Mouse (Mus musculus): Measurements from ENCODE around the gene Foxa2. TPM values are rescaled to one million over a fixed set of nuclear protein-coding genes. Genes with fewer than 3 reads are reported as not detected.

Foxa2 gene
- polyA plus RNA-seq, 1 experiment: not detected

DNA sequence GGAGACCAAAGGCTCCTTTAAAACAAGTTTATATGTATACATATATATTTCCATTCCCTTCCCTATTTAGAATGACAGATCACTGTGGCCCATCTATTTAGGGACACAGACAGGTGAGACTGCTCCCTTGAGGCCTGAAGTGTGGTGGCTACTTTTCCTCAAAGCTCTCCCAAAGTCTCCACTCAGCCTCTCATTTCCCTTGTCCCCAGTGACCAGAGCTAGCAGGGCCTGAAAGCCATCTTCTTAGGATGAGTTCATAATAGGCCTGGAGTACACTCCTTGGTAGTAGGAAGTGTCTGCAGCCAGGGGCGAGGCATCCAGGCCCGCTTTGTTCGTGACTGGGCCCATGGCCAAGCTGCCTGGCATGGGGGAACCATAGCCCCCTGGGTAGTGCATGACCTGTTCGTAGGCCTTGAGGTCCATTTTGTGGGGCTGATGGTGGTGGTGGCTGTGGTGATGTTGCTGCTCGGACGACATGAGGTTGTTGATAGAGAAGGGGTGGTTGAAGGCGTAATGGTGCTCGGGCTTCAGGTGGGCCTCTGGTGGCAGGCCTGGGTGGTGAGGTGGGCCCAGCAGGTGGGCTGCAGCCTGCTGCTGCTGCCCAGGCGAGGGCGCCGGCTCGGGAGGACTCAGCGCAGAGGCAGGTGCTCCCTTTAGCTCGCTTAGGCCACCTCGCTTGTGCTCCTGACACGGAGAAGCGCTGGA, 3.3 kb downstream of the Foxa2 start:
- no peak for TF ChIP-seq GATA1 (IDR thresholded peaks at IDR 0.05; ENCODE audit: low read length)

DNA sequence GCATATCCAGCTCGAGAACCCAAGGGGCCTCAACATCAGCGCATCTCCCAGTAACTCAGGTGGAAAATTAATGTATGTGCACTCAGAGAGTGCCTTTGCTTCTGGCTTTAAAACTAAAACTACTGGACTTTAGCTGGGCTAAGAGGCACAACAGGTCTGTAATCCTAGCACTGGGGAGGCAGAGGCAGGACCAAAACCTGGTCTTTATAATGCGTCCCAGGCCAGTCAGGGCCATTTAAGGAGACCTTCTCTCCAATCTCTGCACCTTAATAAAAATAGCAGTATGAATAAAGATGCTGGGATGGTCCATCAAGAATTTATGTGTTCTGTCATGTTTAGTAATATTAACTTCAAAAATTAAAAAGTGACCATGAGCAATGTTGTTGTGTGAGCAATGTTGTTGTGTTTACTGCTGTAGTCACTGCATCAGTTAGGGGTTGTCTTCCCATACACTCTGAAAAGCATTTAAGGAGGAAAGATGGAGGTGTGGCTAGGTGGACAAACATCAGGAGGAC, 4.6 kb downstream of the Foxa2 start:
- no peak for TF ChIP-seq GATA1 (IDR thresholded peaks at IDR 0.05; ENCODE audit: low read length)

DNA sequence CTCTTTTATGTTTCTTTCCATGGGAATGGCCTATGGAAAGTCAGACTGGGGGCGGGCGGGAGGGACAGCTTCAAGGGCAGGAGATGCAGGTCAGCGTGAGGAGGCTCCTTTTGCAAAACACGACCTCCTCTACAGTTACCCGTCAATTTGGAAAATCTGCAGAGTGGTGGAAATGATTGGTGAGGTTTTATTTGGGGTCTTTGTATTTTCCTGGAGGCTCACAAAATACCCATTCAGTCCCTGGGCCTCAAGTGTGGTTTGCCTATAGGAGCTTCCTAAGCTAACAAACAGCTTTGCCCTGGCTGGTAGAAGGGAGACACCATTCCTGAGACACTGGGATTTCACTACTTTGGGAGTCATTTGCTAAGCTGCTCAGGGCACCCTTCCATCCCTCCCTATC, 5.4 kb downstream of the Foxa2 start:
- TF ChIP-seq GATA1 (IDR thresholded peaks at IDR 0.05; ENCODE audit: low read length): no peak

DNA sequence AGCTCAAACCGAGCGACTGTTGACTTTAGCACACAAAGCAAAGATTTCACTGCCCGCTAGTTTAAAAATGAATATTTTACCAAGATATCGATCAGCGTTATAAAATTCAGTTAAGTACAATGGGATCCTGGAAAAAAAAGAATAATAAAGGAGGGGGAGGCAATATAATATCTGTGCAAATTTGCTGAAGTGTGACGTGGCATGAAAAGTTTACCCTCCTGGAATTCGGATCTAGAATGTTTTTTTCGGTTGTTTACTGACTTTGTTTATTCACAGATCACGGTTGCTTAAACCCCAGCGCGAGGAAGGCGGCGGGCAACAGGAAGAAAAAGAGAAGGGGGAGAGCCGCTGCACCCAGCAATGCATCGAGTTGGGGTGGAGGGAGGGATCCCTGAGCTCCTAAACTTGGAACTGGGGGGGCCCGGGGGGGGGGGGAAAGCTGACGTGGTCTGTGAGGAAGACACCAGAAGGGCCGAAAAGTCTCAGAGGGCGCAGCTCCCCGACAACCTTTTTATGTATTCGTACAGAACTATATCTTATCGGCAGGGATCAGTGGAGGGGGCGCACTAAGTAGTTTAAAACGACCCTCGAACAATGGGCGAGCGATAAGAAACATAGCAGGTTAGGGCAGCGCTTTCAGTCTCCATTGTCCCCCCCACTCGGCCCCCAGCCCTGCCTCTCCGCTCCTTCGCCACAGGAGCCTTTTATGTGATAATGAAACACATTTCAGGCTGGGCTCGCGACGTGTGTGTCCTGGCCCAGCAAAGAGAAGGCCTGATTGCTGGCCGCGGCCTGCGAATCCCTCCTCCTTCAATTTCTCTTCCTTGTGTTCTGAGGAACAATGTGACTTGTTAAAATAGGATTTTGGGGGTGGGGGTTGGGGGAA, 6.3 kb downstream of the Foxa2 start:
- no peak for TF ChIP-seq GATA1 (IDR thresholded peaks at IDR 0.05; ENCODE audit: low read length)

DNA sequence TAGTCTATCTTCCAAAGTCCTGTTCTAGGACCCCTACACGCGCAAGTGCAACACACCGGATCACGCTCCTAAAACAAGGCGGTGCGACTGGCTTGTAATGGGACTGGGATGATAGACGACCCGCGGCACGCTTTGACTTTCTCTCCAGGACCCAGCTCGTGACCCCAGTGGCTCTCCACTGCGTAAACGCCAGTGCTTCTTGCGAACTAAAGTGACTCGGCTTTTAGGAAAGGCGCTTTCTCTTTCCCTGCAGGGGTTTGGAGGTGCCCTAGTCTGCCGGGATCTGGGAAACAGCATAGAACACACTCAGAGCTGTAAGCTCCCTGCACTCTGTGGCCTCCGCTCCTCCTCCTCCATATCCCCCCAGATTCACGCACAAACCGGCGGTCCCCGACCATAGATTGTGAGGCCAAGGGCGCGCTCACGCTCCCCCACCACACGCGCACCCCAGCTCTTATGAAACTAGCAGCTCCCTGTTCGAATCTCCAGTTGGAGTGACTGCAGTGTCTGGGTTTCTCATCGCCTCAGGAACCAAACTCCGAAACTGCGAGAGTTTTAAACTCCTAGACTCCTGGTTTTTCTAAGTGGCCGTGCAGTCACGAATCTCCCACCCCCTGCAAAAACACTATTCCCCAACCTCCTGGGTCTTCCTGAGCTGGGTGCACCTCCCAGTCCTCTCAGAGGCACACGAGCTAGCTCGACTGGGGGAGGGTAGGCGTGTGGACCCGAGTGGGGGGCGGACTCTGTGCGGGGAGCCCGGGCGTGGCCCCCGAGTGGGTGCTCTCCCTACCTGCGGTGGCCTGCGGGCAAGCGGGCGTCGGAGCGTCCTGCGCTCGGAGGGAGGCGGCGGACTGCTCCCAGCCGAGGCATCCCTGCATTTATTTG, 7.2 kb downstream of the Foxa2 start:
- TF ChIP-seq GATA1 (IDR thresholded peaks at IDR 0.05; ENCODE audit: low read length): no peak

DNA sequence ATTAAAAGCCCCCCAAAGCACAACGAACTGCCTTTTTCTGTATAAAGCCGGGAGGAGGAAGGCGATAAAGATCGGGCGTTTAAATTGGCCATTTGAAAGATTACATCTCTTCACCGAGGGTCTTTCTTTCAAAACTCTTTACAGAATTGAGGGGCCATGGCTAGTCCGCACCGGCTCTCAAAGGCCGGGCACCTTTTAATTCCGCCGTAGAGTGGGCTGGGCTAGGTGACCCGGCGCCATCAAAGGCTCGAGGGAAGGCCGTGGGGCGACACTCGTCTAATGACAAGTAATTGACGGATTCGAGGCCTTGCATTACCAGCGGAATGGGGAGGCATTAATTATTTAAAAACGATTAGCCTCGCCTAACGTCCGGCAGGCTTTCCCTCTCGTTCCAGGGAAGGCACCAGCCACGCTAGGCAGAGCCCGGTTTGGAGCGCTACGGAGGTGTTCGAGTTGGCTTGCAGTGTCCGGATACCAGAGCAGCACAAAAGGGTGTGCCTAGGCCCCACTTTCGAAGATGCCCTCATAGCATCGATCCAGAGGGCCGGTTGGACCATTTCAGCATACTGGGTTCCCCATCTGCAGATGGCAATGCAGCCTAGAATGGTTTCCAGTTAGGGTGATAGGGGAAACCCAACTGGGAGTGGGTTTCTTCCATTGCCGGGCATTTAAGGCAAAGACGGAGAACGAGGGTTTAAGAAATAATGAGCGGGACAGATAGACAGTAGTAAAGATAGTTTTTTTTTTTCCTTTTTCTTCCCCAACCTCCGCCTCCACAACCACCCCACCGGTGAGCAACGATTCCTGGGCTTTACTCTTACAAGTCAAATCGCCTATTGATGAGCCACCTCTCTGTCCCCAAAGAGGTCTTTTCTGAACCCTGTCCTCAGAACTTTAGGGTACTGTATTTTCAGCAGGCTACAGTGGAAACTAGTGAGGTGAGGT, 8.1 kb downstream of the Foxa2 start:
- no peak for TF ChIP-seq GATA1 (IDR thresholded peaks at IDR 0.05; ENCODE audit: low read length)

DNA sequence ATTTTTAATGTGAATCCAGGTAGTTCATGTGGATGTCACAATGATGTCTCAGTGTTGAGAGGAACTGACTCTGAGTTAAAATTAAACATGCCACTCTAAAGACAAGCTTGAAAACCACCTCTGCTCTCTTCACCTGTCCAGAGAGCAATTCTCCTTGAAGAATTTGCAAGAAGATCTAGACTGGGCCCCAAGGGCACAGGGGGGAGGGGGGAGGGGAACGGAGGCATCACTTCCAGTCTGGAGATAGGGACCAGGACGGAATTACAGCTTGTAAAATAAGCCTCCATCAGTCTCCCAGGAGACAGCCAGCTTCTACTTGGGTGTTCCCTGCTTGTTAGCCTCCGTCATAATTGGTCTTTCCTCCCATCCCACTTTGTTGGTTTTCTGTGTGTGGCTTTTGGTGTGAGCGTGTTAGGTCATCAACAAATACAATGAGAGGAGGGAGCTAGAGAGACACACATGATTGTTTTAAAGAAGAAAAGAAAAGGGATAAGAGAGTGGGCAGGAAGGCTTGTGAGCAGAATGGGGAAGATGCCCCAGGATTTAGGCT, 10.1 kb downstream of the Foxa2 start:
- TF ChIP-seq GATA1 (IDR thresholded peaks at IDR 0.05; ENCODE audit: low read length): no peak

DNA sequence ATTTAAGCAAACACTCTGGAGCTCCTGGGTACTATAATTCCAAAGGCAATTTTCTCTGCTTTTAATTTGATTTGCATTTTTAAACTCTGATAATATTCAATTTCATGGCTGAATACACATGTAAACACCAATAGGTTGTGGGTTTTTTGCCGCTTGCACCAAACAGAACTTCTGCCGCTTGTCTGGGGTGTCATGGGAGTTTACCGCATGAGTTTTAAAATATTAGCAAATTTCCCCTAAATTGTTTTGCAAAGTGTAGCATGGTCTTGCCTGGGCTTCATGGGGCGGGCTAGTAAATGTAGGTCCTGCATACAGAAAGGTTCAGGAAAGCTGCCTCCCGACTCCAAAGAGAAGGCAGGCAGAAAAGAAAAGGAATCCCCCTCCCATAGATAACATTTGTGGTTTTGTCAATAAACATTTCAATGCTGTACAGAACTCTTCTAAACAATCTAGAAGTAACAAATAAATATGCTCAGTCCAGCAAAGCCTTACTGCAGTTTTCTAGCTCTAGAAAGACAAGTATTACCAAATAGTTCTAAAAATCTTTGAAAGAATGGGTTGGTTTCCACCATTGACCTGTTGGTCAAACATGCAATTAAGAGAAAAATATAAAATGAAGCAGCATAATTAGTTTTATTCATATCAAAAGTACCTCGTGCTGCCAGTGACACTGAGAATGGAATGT, 15.6 kb downstream of the Foxa2 start:
- no peak for TF ChIP-seq GATA1 (IDR thresholded peaks at IDR 0.05; ENCODE audit: low read length)

DNA sequence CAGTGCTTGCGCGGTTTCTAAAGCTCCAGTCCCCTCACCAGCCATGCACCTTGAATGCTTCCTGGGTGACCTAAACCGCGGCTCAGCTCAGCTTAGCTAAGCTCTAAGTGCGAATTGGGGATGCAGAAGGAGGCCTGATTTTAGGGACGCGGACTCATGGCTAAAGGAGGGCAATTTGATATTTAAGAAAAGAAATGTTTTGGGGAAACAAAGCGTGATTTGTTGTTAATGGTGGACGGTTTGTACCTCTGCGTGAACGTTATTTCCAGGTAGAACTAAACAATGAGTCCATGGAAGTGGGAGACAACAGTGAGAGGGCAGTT, 16.2 kb downstream of the Foxa2 start:
- no peak for TF ChIP-seq GATA1 (IDR thresholded peaks at IDR 0.05; ENCODE audit: low read length)

DNA sequence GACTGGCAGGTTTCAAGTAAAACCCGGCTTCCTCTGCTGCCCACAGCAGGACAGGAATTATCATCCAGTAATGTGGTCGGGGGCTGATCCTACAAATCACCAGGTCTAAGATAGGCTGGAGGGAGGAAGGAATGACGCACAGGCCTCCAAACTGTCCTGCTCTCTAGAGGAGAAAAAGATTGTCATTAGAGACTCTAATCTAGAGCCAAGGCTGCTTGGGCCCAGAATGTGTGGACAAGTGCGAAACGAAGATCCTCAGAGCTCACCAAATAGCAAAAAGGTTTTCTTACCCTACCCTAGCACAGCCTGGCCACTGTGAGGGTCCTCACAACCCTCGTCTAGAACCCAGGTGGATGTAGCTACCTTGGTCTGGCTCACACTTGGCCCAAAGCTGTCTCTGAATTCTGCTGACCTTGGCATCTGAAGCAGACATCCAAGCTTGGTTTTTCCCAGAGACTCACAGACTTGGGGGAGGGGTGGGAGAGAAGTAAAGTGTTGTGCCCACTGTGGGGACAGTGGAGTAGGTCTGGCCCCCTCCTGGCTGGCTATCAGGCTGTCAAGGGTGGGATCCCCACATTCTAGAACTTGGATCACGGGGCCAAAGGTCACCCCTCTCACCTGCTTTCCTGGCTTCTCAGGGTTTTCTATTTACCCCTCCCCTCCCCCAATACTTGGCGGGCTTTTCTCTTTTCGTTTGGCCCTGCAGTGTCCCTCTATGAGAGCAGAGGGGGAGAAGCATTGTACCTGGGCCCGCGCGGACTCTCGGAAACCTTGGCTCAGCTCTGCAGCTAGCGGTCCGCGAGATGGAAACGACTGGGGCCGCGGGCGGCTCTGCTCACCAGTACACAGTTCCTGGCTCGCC, 16.8 kb downstream of the Foxa2 start:
- no peak for TF ChIP-seq GATA1 (IDR thresholded peaks at IDR 0.05; ENCODE audit: low read length)

DNA sequence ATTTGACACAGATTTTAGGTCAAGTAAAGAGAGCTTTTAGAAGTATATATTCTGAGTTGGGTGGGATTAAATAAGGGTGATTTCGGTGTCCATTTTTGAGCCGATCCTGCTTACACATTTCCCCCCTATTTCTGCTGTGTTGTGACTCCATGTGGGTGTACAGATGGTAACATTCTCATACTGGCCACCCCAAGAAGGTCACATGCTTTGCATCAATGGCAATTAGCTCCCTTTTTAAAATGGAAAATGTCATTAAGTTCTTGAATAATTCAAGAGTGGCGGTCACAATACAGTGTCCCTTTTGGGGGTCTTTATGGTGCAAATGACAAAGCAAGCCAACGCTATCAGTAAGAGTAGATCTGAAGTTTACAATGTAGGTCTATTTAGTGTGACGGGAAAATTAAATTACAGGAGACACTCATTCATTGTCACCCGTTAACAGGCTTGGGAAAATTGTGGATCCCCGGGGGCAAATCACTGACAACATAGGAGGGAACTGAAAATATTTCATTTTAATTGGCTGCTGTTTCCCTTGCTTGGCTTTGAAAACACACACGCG, 17.6 kb downstream of the Foxa2 start:
- TF ChIP-seq GATA1 (IDR thresholded peaks at IDR 0.05; ENCODE audit: low read length): no peak

DNA sequence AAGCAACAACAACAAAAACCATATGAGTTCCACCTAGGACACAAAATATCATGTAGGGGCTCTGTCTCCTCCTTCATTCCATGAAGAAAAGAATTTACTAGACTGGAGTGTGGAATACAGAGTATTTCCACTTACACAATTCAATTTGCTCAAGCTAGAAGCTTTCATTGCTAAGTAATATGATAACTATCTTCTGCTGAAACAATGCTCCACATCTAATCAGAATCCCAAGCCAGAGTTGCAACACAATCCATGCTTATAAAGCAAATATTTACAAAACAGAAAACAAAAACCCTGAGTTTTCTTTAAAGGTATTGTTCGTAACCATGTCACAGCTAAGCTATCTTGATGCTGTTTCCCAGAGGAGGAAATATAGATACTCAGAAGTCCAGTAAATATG, 20.4 kb downstream of the Foxa2 start:
- TF ChIP-seq GATA1 (IDR thresholded peaks at IDR 0.05; ENCODE audit: low read length): no peak

DNA sequence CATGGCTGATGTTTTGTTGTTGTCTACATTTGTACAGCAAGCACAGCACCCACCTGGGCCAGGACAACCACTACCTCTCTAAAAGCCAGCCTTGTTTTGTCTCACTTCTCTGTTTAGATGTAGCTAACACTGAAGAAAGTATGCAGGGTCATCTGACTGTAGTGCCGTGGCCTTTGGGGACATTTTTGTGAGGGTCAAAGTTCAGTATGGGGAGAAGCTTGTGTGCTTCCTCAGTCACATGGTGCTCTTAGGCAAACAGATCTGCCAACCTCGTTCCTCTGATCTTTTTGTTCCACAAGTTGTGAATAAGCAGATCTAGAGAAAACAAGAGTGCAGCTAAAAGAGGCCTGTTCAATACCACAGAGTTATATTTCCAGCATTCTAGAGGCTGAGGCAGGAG, 21.3 kb downstream of the Foxa2 start:
- no peak for TF ChIP-seq GATA1 (IDR thresholded peaks at IDR 0.05; ENCODE audit: low read length)
